Mouse (Mus musculus) testis, adult 2 months (tissue): ENCODE results near the gene Mrpl12.

Source experiments
- CTCF ChIP-seq: fragments of 200-500 bp; IDR thresholded peaks from 2 replicates; pipeline ENCODE4 v1.5.1; 2012; ENCODE audit warnings: low read depth, mild to moderate bottlenecking, inconsistent platforms, low read length, moderate library complexity; ENCODE audit not compliant: control insufficient read depth, insufficient read depth, insufficient replicate concordance
- POLR2A ChIP-seq: fragments of 200-500 bp; IDR thresholded peaks from 2 replicates; pipeline ENCODE4 v1.6.1; 2012; ENCODE audit warnings: low read depth, mild to moderate bottlenecking, inconsistent platforms, low read length, moderate library complexity; ENCODE audit not compliant: control insufficient read depth

DNA sequence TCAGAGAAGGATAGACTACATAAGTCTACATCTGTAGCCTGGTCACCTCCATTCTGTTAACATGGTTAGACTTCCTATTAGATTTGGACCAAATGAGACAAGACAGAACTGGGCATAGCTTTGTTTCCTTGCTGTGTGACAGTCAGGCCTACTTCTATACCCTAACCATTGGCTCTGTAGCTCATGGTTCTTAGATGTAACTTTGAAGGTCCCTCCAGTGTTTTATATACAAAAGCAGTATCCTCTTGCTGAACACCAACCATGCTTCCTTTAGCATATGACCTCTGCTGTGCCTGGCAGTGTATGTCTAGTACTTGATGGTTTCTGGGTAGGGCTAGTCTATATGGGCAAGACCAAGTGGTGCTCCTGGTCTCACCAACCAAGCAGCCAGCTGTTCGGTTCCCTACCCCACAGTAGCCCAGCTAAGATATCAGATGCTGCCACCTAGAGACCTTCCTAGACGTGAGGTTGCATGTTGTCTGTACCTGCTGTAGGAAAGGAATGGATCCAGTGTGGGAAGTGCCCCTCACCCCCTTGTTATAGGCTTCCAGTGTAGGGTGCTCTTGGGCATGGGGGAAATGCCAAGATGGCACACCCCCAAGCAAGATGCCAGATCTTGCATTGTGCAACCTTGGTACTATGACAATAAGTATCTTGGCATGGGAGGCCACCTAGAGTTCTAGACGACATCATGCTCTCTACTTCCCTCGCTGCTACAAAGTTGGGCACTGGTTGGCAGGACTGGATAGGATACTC lies 6.1 kb downstream of the Mrpl12 start:
- TF ChIP-seq CTCF (no peak), POLR2A (no peak)
